Mouse (Mus musculus) embryo, embryonic 11 days (tissue): Measurements from ENCODE around the gene Lpar1.

Source experiments
- DNase-seq: peaks from one replicate; pipeline ENCODE4 v3.0.0-alpha.2; 2015

Gene Lpar1

GRCm38 (mm10) chr4:58447841-58448240 is 105.9 kb downstream of the Lpar1 start:
- DNase-seq: no peak

- no peak for DNase-seq
These were observed 107.9 kb downstream of the Lpar1 start for GRCm38 (mm10) chr4:58445846-58446245.

- peak; percentile 36 for DNase-seq
These were observed 111.4 kb downstream of the Lpar1 start for GRCm38 (mm10) chr4:58442338-58442737.

- no peak for DNase-seq
These were observed 115.0 kb downstream of the Lpar1 start for GRCm38 (mm10) chr4:58438654-58439053.

GRCm38 (mm10) chr4:58437271-58437670 is 116.4 kb downstream of the Lpar1 start:
- no peak for DNase-seq

- DNase-seq: no peak
These were observed 130.3 kb downstream of the Lpar1 start for GRCm38 (mm10) chr4:58423276-58423930.

- DNase-seq: no peak
These were observed 134.5 kb downstream of the Lpar1 start for GRCm38 (mm10) chr4:58419225-58419624.

GRCm38 (mm10) chr4:58417319-58417718 is 136.4 kb downstream of the Lpar1 start:
- DNase-seq: no peak

GRCm38 (mm10) chr4:58415537-58415936 is 138.2 kb downstream of the Lpar1 start:
- DNase-seq: no peak

- DNase-seq: peak; percentile 5
These were observed 140.2 kb downstream of the Lpar1 start for GRCm38 (mm10) chr4:58413188-58414185.

- no peak for DNase-seq
These were observed 151.7 kb downstream of the Lpar1 start for GRCm38 (mm10) chr4:58401973-58402501.

- no peak for DNase-seq
These were observed 152.8 kb downstream of the Lpar1 start for GRCm38 (mm10) chr4:58400861-58401341.
